Mouse (Mus musculus) liver, postnatal 0 days (tissue): ENCODE results near the gene Elavl4.

Experiments
- CTCF ChIP-seq: sonication (generic); IDR thresholded peaks from 2 replicates; pipeline ENCODE4 v1.5.1; 2016; ENCODE audit warnings: antibody characterized with exemption, low read depth
- EP300 ChIP-seq: IDR thresholded peaks from 2 replicates; pipeline ENCODE4 v1.6.1; 2016; ENCODE audit warnings: antibody characterized with exemption, low read depth, mild to moderate bottlenecking

GRCm38 (mm10) chr4:110255617-110256016, 96.1 kb downstream of the Elavl4 start:
- TF ChIP-seq CTCF (no peak), EP300 (no peak)
